Mouse (Mus musculus) small intestine, adult 2 months (tissue): Measurements from ENCODE around the gene Clmn.

ENCODE experiments used
- CTCF ChIP-seq: fragments of 200-500 bp; IDR thresholded peaks from 2 replicates; pipeline ENCODE4 v1.5.1; 2012; ENCODE audit warnings: low read depth, mild to moderate bottlenecking, control low read depth, inconsistent platforms, low read length, moderate library complexity, mixed read lengths; ENCODE audit not compliant: insufficient replicate concordance, insufficient read length; ENCODE audit errors: extremely low read depth
- POLR2A ChIP-seq: fragments of 200-500 bp; IDR thresholded peaks from 2 replicates; pipeline ENCODE4 v1.6.1; 2012; ENCODE audit warnings: low read depth, mild to moderate bottlenecking, control low read depth, inconsistent platforms, low read length, moderate library complexity

GRCm38 (mm10) chr12:104844279-104844678 is 20.6 kb downstream of the Clmn start:
- TF ChIP-seq POLR2A (no peak), CTCF (no peak)
